In the genomic region with DNA sequence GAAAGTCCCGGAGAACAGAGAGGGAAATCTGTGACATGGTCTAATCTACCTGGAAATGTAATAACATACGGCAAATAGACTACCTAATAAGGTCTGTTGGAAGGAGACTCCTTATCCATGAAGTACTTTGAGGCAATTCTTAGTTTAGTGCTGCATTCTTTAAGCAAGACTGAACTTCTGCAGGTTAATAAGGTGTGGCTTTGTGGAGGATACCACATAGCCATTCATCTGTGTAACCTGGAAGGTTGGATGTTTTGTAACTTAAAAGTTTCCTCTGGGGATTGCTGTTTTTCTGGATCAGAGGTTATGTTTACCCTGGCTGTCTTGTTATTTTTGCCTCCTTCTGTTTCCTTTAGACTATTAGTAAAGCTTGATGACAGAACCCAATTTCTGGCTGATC, we compare ENCODE assay signal across 28 mouse cellular contexts.
A peak's percentile ranks its signal among the peaks of the same experiment; 100 is the strongest.
DNase-seq lines count a peak whose midpoint lies in the region; ATAC-seq and TF ChIP-seq lines count a peak whose summit lies in the region.
"Had no signal": no experiment of that assay in that cellular context is flagged by ENCODE, and none has a peak within 500 bp of the region (broad histone marks: within the 10 kb centered on the region; RNA-seq: fewer than 3 reads in every experiment).

No protein-coding gene starts in this region.

- POLR2A ChIA-PET in Patski (lab: Charles Lee): no interaction called here

- H3K9me3 ChIP-seq in embryonic facial prominence, embryonic 14.5 days (ENCODE audit: control insufficient read depth, low read length): no peaks in the 10 kb centered on the region
- H3K9me3 ChIP-seq in embryonic facial prominence, embryonic 10.5 days: no peaks in the 10 kb centered on the region
- no peaks in the 10 kb centered on the region for H3K9me3 ChIP-seq in kidney, embryonic 14.5 days (ENCODE audit: control insufficient read depth, low read length)
- no peaks in the 10 kb centered on the region for H3K9me3 ChIP-seq in kidney, embryonic 16.5 days (ENCODE audit: low read length)
- H3K9me3 ChIP-seq: embryonic facial prominence, embryonic 12.5 days; embryonic facial prominence, embryonic 15.5 days; forebrain, embryonic 10.5 days; forebrain, embryonic 12.5 days; G1E had no signal

- peak; percentile 8 for DNase-seq in embryonic facial prominence, embryonic 14.5 days (ENCODE audit: low spot score)
- no peak for DNase-seq in embryonic facial prominence, embryonic 10.5 days (ENCODE audit: low spot score)
- DNase-seq in kidney, adult 9 months: peak; percentile 42
- no peak for DNase-seq in kidney, postnatal 25 days
- no peak for DNase-seq in Patski (ENCODE audit: low read depth, low spot score)
- DNase-seq: adrenal gland, adult 2 months; adrenal gland, postnatal 10 days; adrenal gland, postnatal 25 days; B cell, adult 2 months; cerebellum, adult 11 months; cerebellum, adult 18-20 months; cerebellum, adult 8-10 months; cerebellum, adult 9-11 months; cerebellum, postnatal 14 days; cerebellum, postnatal 36 days; embryo, embryonic 11 days had no signal

- H3K36me3 ChIP-seq in embryonic facial prominence, embryonic 14.5 days (ENCODE audit: control insufficient read depth, insufficient read depth, low read length): no peaks in the 10 kb centered on the region
- no peaks in the 10 kb centered on the region for H3K36me3 ChIP-seq in embryonic facial prominence, embryonic 10.5 days (replicated peaks)
- H3K36me3 ChIP-seq in kidney, embryonic 14.5 days (ENCODE audit: control insufficient read depth, insufficient read depth, low read length): no peaks in the 10 kb centered on the region
- no peaks in the 10 kb centered on the region for H3K36me3 ChIP-seq in kidney, embryonic 16.5 days (ENCODE audit: insufficient read depth, low read length)
- H3K36me3 ChIP-seq: embryonic facial prominence, embryonic 12.5 days; embryonic facial prominence, embryonic 15.5 days; forebrain, embryonic 10.5 days; forebrain, embryonic 12.5 days; G1E had no signal

- no peaks in the 10 kb centered on the region for H3K4me1 ChIP-seq in embryonic facial prominence, embryonic 14.5 days (ENCODE audit: control insufficient read depth, insufficient read depth, low read length)
- no peaks in the 10 kb centered on the region for H3K4me1 ChIP-seq in embryonic facial prominence, embryonic 10.5 days
- no peaks in the 10 kb centered on the region for H3K4me1 ChIP-seq in kidney, embryonic 14.5 days (ENCODE audit: control insufficient read depth, insufficient read depth, low read length)
- peaks cover 8% of the 10 kb centered on the region for H3K4me1 ChIP-seq in kidney, embryonic 16.5 days (ENCODE audit: insufficient read depth, low read length)
- H3K4me1 ChIP-seq: embryonic facial prominence, embryonic 12.5 days; embryonic facial prominence, embryonic 15.5 days; forebrain, embryonic 12.5 days had no signal

- ATAC-seq in embryonic facial prominence, embryonic 14.5 days (ENCODE audit: low read depth): no peak
- no peak; the same call in 1 of the 2 replicates for ATAC-seq in kidney, embryonic 14.5 days (ENCODE audit: low FRiP score, low TSS enrichment)
- peak; percentile 67; the same call in 1 of the 2 replicates for ATAC-seq in kidney, embryonic 16.5 days (ENCODE audit: low FRiP score, low TSS enrichment)
- ATAC-seq in Patski: peak; percentile 95
- ATAC-seq: CD4-positive, CD25-positive, alpha-beta regulatory T cell, adult 4 months; forebrain, embryonic 14.5 days; forebrain, embryonic 16.5 days had no signal

- CTCF ChIA-PET in Patski (lab: Charles Lee): no interaction called here

- H3K4me2 ChIP-seq in embryonic facial prominence, embryonic 14.5 days (ENCODE audit: low read depth, low read length): no peak overlapping the region
- no peak overlapping the region for H3K4me2 ChIP-seq in kidney, embryonic 14.5 days (replicated peaks; ENCODE audit: low read depth, low read length)
- H3K4me2 ChIP-seq in kidney, embryonic 16.5 days (replicated peaks; ENCODE audit: low read depth, low read length): no peak overlapping the region
- H3K4me2 ChIP-seq: embryonic facial prominence, embryonic 12.5 days; embryonic facial prominence, embryonic 15.5 days; forebrain, embryonic 12.5 days had no signal

- H3K9ac ChIP-seq in embryonic facial prominence, embryonic 14.5 days (ENCODE audit: low read depth, low read length): no peak overlapping the region
- H3K9ac ChIP-seq in kidney, embryonic 14.5 days (ENCODE audit: low read depth, low read length): no peak overlapping the region
- no peak overlapping the region for H3K9ac ChIP-seq in kidney, embryonic 16.5 days (replicated peaks; ENCODE audit: low read length)
- H3K9ac ChIP-seq: embryonic facial prominence, embryonic 12.5 days; embryonic facial prominence, embryonic 15.5 days; forebrain, embryonic 12.5 days had no signal

- 75% methylated on average over 2 of the region's 2 CpGs for WGBS in embryonic facial prominence, embryonic 14.5 days
- WGBS in embryonic facial prominence, embryonic 10.5 days: 87% methylated on average over 2 of the region's 2 CpGs
- 77% methylated on average over 2 of the region's 2 CpGs for WGBS in kidney, embryonic 14.5 days
- 61% methylated on average over 2 of the region's 2 CpGs for WGBS in kidney, embryonic 16.5 days

- no peak overlapping the region for H3K27ac ChIP-seq in embryonic facial prominence, embryonic 14.5 days (replicated peaks; ENCODE audit: low read depth, low read length)
- no peak overlapping the region for H3K27ac ChIP-seq in embryonic facial prominence, embryonic 10.5 days (replicated peaks)
- no peak overlapping the region for H3K27ac ChIP-seq in kidney, embryonic 14.5 days (ENCODE audit: low read depth, low read length)
- H3K27ac ChIP-seq in kidney, embryonic 16.5 days (ENCODE audit: low read length): no peak overlapping the region
- H3K27ac ChIP-seq: embryonic facial prominence, embryonic 12.5 days; embryonic facial prominence, embryonic 15.5 days; forebrain, embryonic 10.5 days; forebrain, embryonic 12.5 days had no signal

- no peak for TF ChIP-seq CTCF in Patski (IDR thresholded peaks at IDR 0.05)

- in situ Hi-C loops in Patski (cut with MboI; ENCODE audit: low pct_unique_long_range_greater_than_20kb): no loop called here

- no peaks in the 10 kb centered on the region for H3K27me3 ChIP-seq in embryonic facial prominence, embryonic 14.5 days (replicated peaks; ENCODE audit: control insufficient read depth, insufficient read depth, low read length)
- no peaks in the 10 kb centered on the region for H3K27me3 ChIP-seq in embryonic facial prominence, embryonic 10.5 days (replicated peaks; ENCODE audit: low read depth, poor library complexity, severe bottlenecking)
- H3K27me3 ChIP-seq in kidney, embryonic 14.5 days (ENCODE audit: control insufficient read depth, insufficient read depth, low read length): no peaks in the 10 kb centered on the region
- H3K27me3 ChIP-seq in kidney, embryonic 16.5 days (ENCODE audit: insufficient read depth, low read length): no peaks in the 10 kb centered on the region
- H3K27me3 ChIP-seq in Patski: no peaks in the 10 kb centered on the region
- H3K27me3 ChIP-seq: CH12.LX; embryonic facial prominence, embryonic 12.5 days; embryonic facial prominence, embryonic 15.5 days; forebrain, embryonic 12.5 days had no signal

- no peak overlapping the region for H3K4me3 ChIP-seq in embryonic facial prominence, embryonic 14.5 days (ENCODE audit: low read depth, low read length)
- no peak overlapping the region for H3K4me3 ChIP-seq in embryonic facial prominence, embryonic 10.5 days
- no peak overlapping the region for H3K4me3 ChIP-seq in kidney, embryonic 14.5 days (ENCODE audit: low read length)
- no peak overlapping the region for H3K4me3 ChIP-seq in kidney, embryonic 16.5 days (ENCODE audit: low read length)
- H3K4me3 ChIP-seq: embryonic facial prominence, embryonic 12.5 days; embryonic facial prominence, embryonic 15.5 days; erythroblast, embryonic 14.5 days; forebrain, embryonic 10.5 days; forebrain, embryonic 12.5 days had no signal

Comparison
In these comparisons a context has a peak if more than half of its experiments do, and no peak if none do; other contexts are left out.
1. ATAC-seq: peak in kidney, embryonic 16.5 days (single experiment) and Patski (single experiment); none in embryonic facial prominence, embryonic 14.5 days (single experiment) and kidney, embryonic 14.5 days (single experiment).
2. DNase-seq: peak in embryonic facial prominence, embryonic 14.5 days (single experiment) and kidney, adult 9 months (single experiment); none in embryonic facial prominence, embryonic 10.5 days (single experiment), kidney, postnatal 25 days (0 of 2) and Patski (single experiment).